Mouse (Mus musculus): ENCODE data around the gene Stim1. TPM values are rescaled to one million over a fixed set of nuclear protein-coding genes. Genes with fewer than 3 reads are reported as not detected.

Gene Stim1
- polyA plus RNA-seq, 1 experiment from 2014 or later = 32.9 TPM

- Histone ChIP-seq H3K4me3 (ENCODE audit: inconsistent target) (no peak overlapping the region), H3K79me2 (ENCODE audit: inconsistent target) (no peaks in the 10 kb centered on the region), H3K27ac (no peak overlapping the region), H3K36me3 (ENCODE audit: inconsistent target) (no peaks in the 10 kb centered on the region)
- 76% methylated on average over 1 of the region's 1 CpGs for WGBS (ENCODE audit: missing documents)
Observed at GRCm38 (mm10) chr7:102486105-102486504, 218.5 kb downstream of the Stim1 start.

Other genes starting within 250 kb of the Stim1 start
- 56.7 to 120 TPM (median 96.3 TPM) in 3 replicates for gene Il18bp, start 249.1 kb upstream of the Stim1 start, polyA plus RNA-seq (2018)
- gene Rnf121, start 202.3 kb upstream of the Stim1 start, polyA plus RNA-seq (2018) = 17.9 to 24.1 TPM (median 19.6 TPM) in 3 replicates
- gene Xndc1, start 202.3 kb upstream of the Stim1 start, polyA plus RNA-seq (2018) = 9.5 to 11.5 TPM (median 11.5 TPM) in 3 replicates
- gene Xntrpc, start 202.1 kb upstream of the Stim1 start, polyA plus RNA-seq (2018) = 0.07 to 0.19 TPM in 2 of 3 replicates, not detected in the other
- 0.13 TPM in 1 of 3 replicates, not detected in the others for gene Trpc2, start 184.7 kb upstream of the Stim1 start, polyA plus RNA-seq (2018)
- not detected in 3 replicates for gene Art1, start 166.1 kb upstream of the Stim1 start, polyA plus RNA-seq (2018)
- gene Art5, start 158.3 kb upstream of the Stim1 start, polyA plus RNA-seq (2018) = not detected in 3 replicates
- not detected in 3 replicates for gene Chrna10, start 151.0 kb upstream of the Stim1 start, polyA plus RNA-seq (2018)
- 30.0 to 31.7 TPM (median 30.9 TPM) in 3 replicates for gene Nup98, start 57.6 kb upstream of the Stim1 start, polyA plus RNA-seq (2018)
- gene Pgap2, start 57.6 kb upstream of the Stim1 start, polyA plus RNA-seq (2018) = 35.9 to 98.6 TPM (median 72.6 TPM) in 3 replicates
- 307 to 396 TPM (median 393 TPM) in 3 replicates for gene Rhog, start 11.8 kb upstream of the Stim1 start, polyA plus RNA-seq (2018)
- gene Rrm1, start 173.9 kb downstream of the Stim1 start, polyA plus RNA-seq (2018) = 17.3 to 71.9 TPM (median 64.3 TPM) in 3 replicates
- gene Olfr543, start 213.9 kb downstream of the Stim1 start, polyA plus RNA-seq (2018) = not detected in 3 replicates
- not detected in 3 replicates for gene Olfr544, start 220.5 kb downstream of the Stim1 start, polyA plus RNA-seq (2018)
- gene Olfr545, start 231.8 kb downstream of the Stim1 start, polyA plus RNA-seq (2018) = not detected in 3 replicates

All from macrophage (primary cell).